Mouse (Mus musculus) C2C12 (cell line): ENCODE results near the gene Syncrip.

Experiments used
- CTCF ChIP-seq: IDR thresholded peaks from one replicate; pipeline ENCODE4 v1.5.1; 2011; ENCODE audit not compliant: control insufficient read depth, insufficient read depth, insufficient read length
- USF1 ChIP-seq: IDR thresholded peaks from one replicate; pipeline ENCODE4 v1.6.1; 2011; ENCODE audit warnings: low read depth, mild to moderate bottlenecking, control low read depth, moderate library complexity

- TF ChIP-seq CTCF (no peak), USF1 (no peak)
Measured at GRCm38 (mm10) chr9:88439991-88440390, 42.4 kb downstream of the Syncrip start.
